Mouse (Mus musculus) liver, postnatal 0 days (tissue): ENCODE results near the gene Klhl26. TPM values are rescaled to one million over a fixed set of nuclear protein-coding genes. Genes with fewer than 3 reads are reported as not detected.
"Not testable (repeated sequence)": the region's sequence is repeated elsewhere in the genome, so short reads cannot be mapped to it uniquely, and the experiment has no call there.

Source experiments
- ATAC-seq: fragments of 200-750 bp; cut with Nextera tagmentation; 2 replicates; pipeline ENCODE4 v1.8.0; 2017; ENCODE audit warnings: mild to moderate bottlenecking, moderate library complexity
- DNase-seq: peaks from one replicate; pipeline ENCODE4 v3.0.0-alpha.2; 2016
- H3K27ac ChIP-seq: fragments of 300-500 bp; sonication (generic); 2 replicates; pipeline ENCODE4 v1.5.1; 2014; ENCODE audit warnings: antibody characterized with exemption, moderate library complexity, mild to moderate bottlenecking, low read depth
- H3K27me3 ChIP-seq: fragments of 300-500 bp; sonication (generic); 2 replicates; pipeline ENCODE4 v1.6.1; 2014; ENCODE audit warnings: low read length, control low read depth, mixed read lengths; ENCODE audit not compliant: insufficient read depth
- H3K36me3 ChIP-seq: fragments of 300-500 bp; sonication (generic); replicated peaks from 2 replicates; pipeline ENCODE4 v1.6.1; 2014; ENCODE audit warnings: mild to moderate bottlenecking, control low read depth, low read length, moderate library complexity, mixed read lengths; ENCODE audit not compliant: insufficient read depth
- H3K4me1 ChIP-seq: fragments of 300-500 bp; sonication (generic); 2 replicates; pipeline ENCODE4 v1.6.1; 2014; ENCODE audit warnings: antibody characterized with exemption, mild to moderate bottlenecking, control low read depth; ENCODE audit not compliant: insufficient read depth
- H3K4me2 ChIP-seq: fragments of 300-500 bp; sonication (generic); 2 replicates; pipeline ENCODE4 v1.6.1; 2014; ENCODE audit warnings: low read depth, mild to moderate bottlenecking, low read length, moderate library complexity, mixed read lengths
- H3K4me3 ChIP-seq: fragments of 300-500 bp; sonication (generic); 2 replicates; pipeline ENCODE4 v1.5.1; 2014; ENCODE audit warnings: low read depth, low read length
- H3K9ac ChIP-seq: fragments of 300-500 bp; sonication (generic); replicated peaks from 2 replicates; pipeline ENCODE4 v1.6.1; 2014; ENCODE audit warnings: mild to moderate bottlenecking, moderate library complexity
- H3K9me3 ChIP-seq: fragments of 300-500 bp; sonication (generic); 2 replicates; pipeline ENCODE4 v1.6.1; 2016; ENCODE audit warnings: mild to moderate bottlenecking, control low read depth, low read length, mixed read lengths
- CTCF ChIP-seq: sonication (generic); IDR thresholded peaks from 2 replicates; pipeline ENCODE4 v1.5.1; 2016; ENCODE audit warnings: antibody characterized with exemption, low read depth
- EP300 ChIP-seq: IDR thresholded peaks from 2 replicates; pipeline ENCODE4 v1.6.1; 2016; ENCODE audit warnings: antibody characterized with exemption, low read depth, mild to moderate bottlenecking
- WGBS: fragments of 180-500 bp; shearing (Covaris S2); extraction: QIAGEN DNeasy Blood & Tissue Kit; methylation state at CpG from one replicate; pipeline ENCODE4 v1.1.7; 2014; ENCODE audit not compliant: insufficient replicate concordance; 5-methylcytosine and 5-hydroxymethylcytosine counted together
- polyA plus RNA-seq: library from polyadenylated mRNA; unstranded; fragments of >200 nt; fragmentation: Nextera tagmentation; extraction: Ambion mirVana; gene quantifications from 2 replicates; pipeline ENCODE4 v1.2.1, GENCODE M21; 2015

Klhl26 gene
- polyA plus RNA-seq, 1 experiment from 2014 or later: 5.4 TPM

DNA sequence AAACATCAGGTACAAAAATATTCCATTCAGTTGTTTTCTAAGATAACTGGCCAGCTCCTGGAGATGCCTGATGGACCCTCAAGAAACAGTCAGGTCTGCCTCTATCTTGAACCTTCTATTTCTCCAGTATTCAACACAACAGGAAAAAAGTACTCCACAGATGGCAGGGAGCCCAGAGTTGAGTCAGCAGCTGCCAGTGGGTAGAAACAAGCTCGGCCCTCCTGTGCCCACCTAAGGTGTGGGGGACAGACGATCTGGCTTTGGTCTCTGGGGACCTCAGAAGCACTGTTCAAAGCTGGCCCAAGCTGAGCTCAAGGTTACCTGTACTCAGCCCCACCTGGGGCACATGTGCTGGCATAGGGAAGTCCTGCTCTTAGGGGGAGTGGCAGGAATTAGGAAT, 36.7 kb upstream of the Klhl26 start:
- TF ChIP-seq CTCF (no peak), EP300 (no peak)
- H3K27ac ChIP-seq: no peak overlapping the region
- no peak overlapping the region for H3K4me3 ChIP-seq
- DNase-seq (no peak), ATAC-seq (no peak)
- peaks cover 36% of the 10 kb centered on the region for H3K36me3 ChIP-seq
- H3K9me3 ChIP-seq: no peaks in the 10 kb centered on the region
- H3K4me1 ChIP-seq: peaks cover 23% of the 10 kb centered on the region
- no peaks in the 10 kb centered on the region for H3K27me3 ChIP-seq
- no peak overlapping the region for H3K9ac ChIP-seq
- WGBS: 64% methylated on average over 2 of the region's 2 CpGs
- H3K4me2 ChIP-seq: no peak overlapping the region

DNA sequence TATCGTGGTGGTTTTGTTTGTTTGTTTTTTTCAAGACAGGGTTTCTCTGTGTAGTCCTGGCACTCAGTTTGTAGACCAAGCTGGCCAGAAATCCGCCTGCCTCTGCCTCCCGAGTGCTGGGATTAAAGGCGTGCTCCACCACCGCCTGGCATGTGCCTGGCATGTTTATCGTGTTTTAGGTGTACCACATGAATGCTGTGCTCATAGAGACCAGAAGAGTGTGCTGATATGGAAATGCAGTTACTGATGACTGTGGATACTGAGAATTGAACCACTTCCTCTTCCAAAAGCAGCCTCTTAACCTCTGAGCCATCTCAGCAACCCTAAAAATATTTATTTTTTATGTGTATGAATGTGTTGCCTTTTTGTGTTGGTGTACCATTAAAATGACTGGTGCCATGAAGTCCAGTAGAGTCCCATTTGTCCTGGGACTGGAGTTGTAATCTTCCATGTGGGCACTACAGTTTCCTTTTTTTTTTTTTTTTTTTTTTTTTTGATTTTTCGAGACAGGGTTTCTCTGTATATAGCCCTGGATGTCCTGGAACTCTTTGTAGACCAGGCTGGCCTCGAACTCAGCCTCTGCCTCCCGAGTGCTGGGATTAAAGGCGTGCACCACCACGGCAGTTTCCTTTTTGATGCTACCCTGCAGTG, 35.6 kb upstream of the Klhl26 start:
- H3K4me2 ChIP-seq: no peak overlapping the region
- peaks cover 23% of the 10 kb centered on the region for H3K4me1 ChIP-seq
- peak overlapping the region; percentile 29; the same call in 1 of the 2 replicates for H3K27ac ChIP-seq
- no peak for DNase-seq
- peaks cover 36% of the 10 kb centered on the region for H3K36me3 ChIP-seq
- ATAC-seq: no peak
- H3K9ac ChIP-seq: no peak overlapping the region
- H3K9me3 ChIP-seq: no peaks in the 10 kb centered on the region
- WGBS: 65% methylated on average over 11 of the region's 11 CpGs
- TF ChIP-seq CTCF: no peak
- no peak for TF ChIP-seq EP300
- H3K4me3 ChIP-seq: no peak overlapping the region
- H3K27me3 ChIP-seq: no peaks in the 10 kb centered on the region

DNA sequence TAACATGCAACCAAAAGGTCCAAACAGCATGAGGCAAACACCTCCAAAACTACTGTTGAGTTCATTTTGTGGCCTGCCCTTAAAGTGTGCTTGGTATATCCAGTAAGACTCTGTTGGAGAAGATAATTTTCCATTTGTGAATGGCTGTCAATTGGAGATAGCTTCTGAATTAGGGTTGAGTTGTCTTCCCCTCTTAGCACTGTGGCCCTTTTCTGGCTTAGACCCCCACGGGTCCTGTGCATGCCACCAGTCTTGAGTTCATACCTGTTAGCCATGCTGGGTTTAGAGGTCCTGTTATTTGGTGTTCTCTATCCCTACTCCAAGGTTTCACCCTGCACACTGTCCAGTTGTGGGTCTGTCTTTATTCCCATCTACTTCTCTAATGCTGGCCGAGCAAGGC, 35.0 kb upstream of the Klhl26 start:
- H3K27ac ChIP-seq: peak overlapping the region; percentile 29
- H3K4me3 ChIP-seq: peak overlapping the region; percentile 74; the same call in 1 of the 2 replicates
- H3K4me2 ChIP-seq: peak overlapping the region; percentile 92
- DNase-seq (no peak), ATAC-seq (no peak)
- H3K27me3 ChIP-seq: no peaks in the 10 kb centered on the region
- H3K9me3 ChIP-seq: no peaks in the 10 kb centered on the region
- WGBS: 87% methylated on average over 2 of the region's 2 CpGs
- H3K9ac ChIP-seq: no peak overlapping the region
- H3K4me1 ChIP-seq: peaks cover 23% of the 10 kb centered on the region
- TF ChIP-seq CTCF (no peak), EP300 (no peak)
- peaks cover 36% of the 10 kb centered on the region for H3K36me3 ChIP-seq

DNA sequence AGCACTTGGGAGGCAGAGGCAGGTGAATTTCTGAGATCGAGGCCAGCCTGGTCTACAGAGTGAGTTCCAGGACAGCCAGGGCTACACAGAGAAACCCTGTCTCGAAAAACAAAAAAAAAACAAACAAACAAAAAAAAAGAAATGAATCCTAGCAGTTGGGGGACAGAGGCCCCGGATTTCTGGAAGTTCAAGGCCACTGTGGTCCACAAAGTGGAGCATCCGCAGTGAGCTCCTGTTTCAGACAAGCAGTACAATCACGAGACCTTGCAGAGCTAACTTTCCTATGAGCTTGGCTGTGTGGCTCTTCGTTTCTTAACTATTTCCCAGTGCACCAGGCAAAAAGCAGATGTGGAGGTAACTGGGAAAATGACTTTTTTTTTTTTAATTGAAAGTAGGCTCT, 34.4 kb upstream of the Klhl26 start:
- Histone ChIP-seq H3K4me1 (peaks cover 23% of the 10 kb centered on the region), H3K4me2 (peak overlapping the region; percentile 92), H3K27ac (peak overlapping the region; percentile 98), H3K36me3 (peaks cover 32% of the 10 kb centered on the region), H3K4me3 (peak overlapping the region; percentile 74), H3K9ac (peak overlapping the region; percentile 92)
- H3K27me3 ChIP-seq, DNase-seq, H3K9me3 ChIP-seq, ATAC-seq: not testable (repeated sequence)
- 41% methylated on average over 6 of the region's 6 CpGs for whole genome bisulfite sequencing

DNA sequence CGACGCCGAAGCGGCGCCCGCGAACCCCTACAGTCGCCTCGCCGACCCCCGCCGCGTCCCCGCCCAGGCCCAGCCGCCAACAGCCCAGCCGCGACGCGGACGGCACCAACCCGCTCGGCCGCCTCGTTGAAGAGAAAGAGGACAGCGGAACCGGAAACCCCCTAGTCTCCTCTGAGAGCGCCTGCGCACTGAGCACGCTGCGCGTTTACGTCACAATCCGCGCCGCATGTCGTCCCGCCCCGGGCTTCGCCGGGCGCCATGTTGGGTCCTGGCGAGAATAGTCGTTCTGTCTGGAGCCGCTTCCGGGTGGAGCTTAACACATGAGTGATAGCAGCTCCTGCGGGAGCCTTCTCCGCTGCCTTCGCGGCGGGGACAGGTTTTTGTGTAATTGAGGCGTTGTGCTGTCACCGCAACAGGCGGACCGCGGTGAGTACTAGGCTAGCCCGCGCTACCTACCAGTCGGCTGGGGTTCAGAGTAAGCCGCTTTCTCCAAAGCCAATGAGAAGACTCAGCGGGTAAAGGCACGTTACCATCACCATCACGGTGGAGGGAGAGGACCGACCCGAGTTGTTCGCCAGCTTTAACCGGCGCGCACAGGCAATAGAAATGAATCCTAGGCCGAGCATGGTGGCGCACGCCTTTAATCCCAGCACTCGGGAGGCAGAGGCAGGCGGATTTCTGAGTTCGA, 33.6 kb upstream of the Klhl26 start, which contains the start of gene Uba52:
Gene Uba52, minus strand, starts transcription at position 574 of the 688 bp plus-strand sequence.
- Histone ChIP-seq H3K4me3 (peak within 1 kb of the TSS; percentile 74), H3K27me3 (no peaks in the 10 kb centered on the region), H3K4me2 (peak within 1 kb of the TSS; percentile 92), H3K9ac (peak within 1 kb of the TSS; percentile 92), H3K4me1 (peaks cover 31% of the 10 kb centered on the region), H3K9me3 (no peaks in the 10 kb centered on the region), H3K27ac (peak within 1 kb of the TSS; percentile 98), H3K36me3 (peaks cover 31% of the 10 kb centered on the region)
- DNase-seq: peak; percentile 96
- TF ChIP-seq CTCF (0 out of 2 replicates have a peak, but pooled peaks have one; percentile 12), EP300 (0 out of 2 replicates have a peak, but pooled peaks have one; percentile 51)
- ATAC-seq: peak; percentile 83
- WGBS: under 1% methylated on average over 54 of the region's 74 CpGs

DNA sequence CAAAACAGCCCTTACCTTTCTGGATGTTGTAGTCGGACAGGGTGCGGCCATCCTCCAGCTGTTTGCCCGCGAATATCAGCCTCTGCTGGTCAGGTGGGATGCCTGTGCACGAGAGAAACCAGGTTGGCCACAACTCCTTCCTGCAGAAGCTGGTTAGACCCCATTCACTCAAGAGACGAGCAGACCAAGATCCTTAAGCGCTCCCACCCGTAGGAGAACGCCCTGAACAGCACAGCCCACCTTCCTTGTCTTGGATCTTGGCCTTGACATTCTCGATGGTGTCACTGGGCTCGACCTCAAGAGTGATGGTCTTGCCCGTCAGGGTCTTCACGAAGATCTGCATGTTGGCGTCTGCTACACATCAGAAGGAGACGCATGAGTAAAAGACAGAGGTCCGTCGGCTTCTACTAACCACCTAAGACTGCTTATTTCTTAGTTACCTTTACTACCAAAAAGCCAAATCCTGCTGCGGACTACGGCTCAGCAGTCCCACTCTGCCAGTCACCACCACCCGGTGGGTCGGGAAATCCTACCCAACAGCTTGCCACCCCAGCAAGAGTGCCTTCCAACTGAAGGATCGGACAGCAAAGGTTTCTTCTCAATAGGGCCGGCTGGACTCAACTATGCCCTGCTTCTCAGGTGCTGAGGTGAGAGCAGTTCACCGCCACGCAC, 32.6 kb upstream of the Klhl26 start:
- peaks cover 29% of the 10 kb centered on the region for H3K36me3 ChIP-seq
- WGBS: 5% methylated on average over 25 of the region's 25 CpGs
- ATAC-seq: no peak

More for the DNA sequence above, 32.6 kb upstream of the Klhl26 start:
- Histone ChIP-seq H3K4me2 (peak overlapping the region; percentile 92), H3K27ac (peak overlapping the region; percentile 98), H3K4me1 (peaks cover 31% of the 10 kb centered on the region), H3K9ac (peak overlapping the region; percentile 92), H3K27me3 (no peaks in the 10 kb centered on the region), H3K4me3 (peak overlapping the region; percentile 74), H3K9me3 (no peaks in the 10 kb centered on the region)
- no peak for DNase-seq
- TF ChIP-seq CTCF (no peak), EP300 (no peak)
